Mouse (Mus musculus): ENCODE results near the gene Ppa1. TPM values are rescaled to one million over a fixed set of nuclear protein-coding genes. Genes with fewer than 3 reads are reported as not detected.
A peak's percentile ranks its signal among the peaks of the same experiment; 100 is the strongest.
"Not testable (repeated sequence)": the region's sequence is repeated elsewhere in the genome, so short reads cannot be mapped to it uniquely, and the experiment has no call there.

Gene Ppa1
- 95.5 and 110 TPM in 2 replicates for polyA plus RNA-seq (2015; fragmentation: Nextera tagmentation; extraction: Ambion mirVana)

DNA sequence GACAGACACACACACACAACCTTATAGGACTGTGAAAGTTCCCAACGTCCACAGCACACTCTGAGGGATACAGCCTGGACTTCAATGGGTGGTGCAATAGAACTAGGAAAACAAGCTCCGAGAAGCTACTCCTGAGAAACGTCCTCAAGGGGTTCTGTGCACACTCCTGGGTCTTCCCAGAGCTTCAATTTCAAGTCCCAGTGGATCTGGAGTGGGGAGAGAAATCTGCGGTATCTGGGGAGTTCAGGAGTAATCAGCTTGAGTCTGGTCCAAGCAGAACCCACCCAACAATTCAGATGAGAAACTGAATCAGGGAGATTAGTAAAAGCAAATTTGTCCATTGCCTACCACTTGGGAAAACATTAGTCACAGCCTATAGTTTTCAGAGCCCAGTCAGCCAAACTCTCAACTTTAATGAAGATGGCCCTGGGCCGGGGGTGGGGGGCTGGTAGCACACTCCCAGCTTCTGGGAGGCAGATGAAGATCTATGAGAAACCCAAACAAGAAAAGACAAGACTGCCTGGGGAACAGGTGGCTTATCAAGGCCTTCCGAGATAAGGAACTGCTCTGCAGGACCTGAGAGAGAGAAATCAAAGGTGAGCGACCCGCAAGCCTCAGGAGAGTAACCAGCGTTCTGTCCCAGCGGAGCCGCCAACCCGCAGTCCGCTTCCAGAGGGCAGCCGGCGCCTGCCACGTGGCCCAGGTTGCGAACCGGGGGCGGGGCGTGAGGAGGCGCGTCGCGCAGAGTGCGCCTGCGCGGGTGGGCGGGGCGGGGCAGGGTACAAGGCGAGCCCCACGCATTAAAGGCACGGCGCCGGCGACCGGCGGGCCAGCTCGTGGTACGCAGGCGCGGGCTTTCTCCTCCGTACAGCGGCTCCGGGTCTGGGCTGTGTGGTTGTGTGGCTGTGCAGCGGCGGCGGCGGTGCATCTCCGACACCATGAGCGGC is at the start of gene Ppa1:
TSS of gene Ppa1 (plus strand) at position 763 of the 947 bp plus-strand sequence.
- Histone ChIP-seq H3K4me2 (ENCODE audit: low read depth, low read length) (peak within 1 kb of the TSS; percentile 75), H3K9me3 (replicated peaks; ENCODE audit: control insufficient read depth, low read length) (no peaks in the 10 kb centered on the region), H3K27ac (ENCODE audit: low read length) (peak within 1 kb of the TSS; percentile 66), H3K27me3 (ENCODE audit: control insufficient read depth, insufficient read depth, low read length) (no peaks in the 10 kb centered on the region), H3K4me1 (ENCODE audit: control insufficient read depth, insufficient read depth, low read length) (peaks cover 11% of the 10 kb centered on the region), H3K9ac (ENCODE audit: low read length) (peak within 1 kb of the TSS; percentile 92), H3K36me3 (ENCODE audit: control insufficient read depth, insufficient read depth) (peaks cover 2% of the 10 kb centered on the region; the same call in 1 of the 2 replicates), H3K4me3 (ENCODE audit: low read length) (peak within 1 kb of the TSS; percentile 89)
- peak; percentile 99 for ATAC-seq (replicated peaks; ENCODE audit: extremely low read depth, insufficient read depth, low FRiP score)
- WGBS = 3% methylated on average over 44 of the region's 50 CpGs

GRCm38 (mm10) chr10:61599556-61600114 is 48.7 kb upstream of the Ppa1 start:
- no peak overlapping the region for H3K27ac ChIP-seq (ENCODE audit: low read length)
- no peaks in the 10 kb centered on the region for H3K9me3 ChIP-seq (replicated peaks; ENCODE audit: control insufficient read depth, low read length)
- ATAC-seq (replicated peaks; ENCODE audit: extremely low read depth, insufficient read depth, low FRiP score) = no peak
- H3K36me3 ChIP-seq (ENCODE audit: control insufficient read depth, insufficient read depth) = no peaks in the 10 kb centered on the region
- no peak overlapping the region for H3K4me3 ChIP-seq (ENCODE audit: low read length)
- WGBS = 66% methylated on average over 9 of the region's 9 CpGs
- peaks cover 3% of the 10 kb centered on the region for H3K4me1 ChIP-seq (ENCODE audit: control insufficient read depth, insufficient read depth, low read length)
- peaks cover 24% of the 10 kb centered on the region for H3K27me3 ChIP-seq (ENCODE audit: control insufficient read depth, insufficient read depth, low read length)
- H3K9ac ChIP-seq (ENCODE audit: low read length) = no peak overlapping the region
- no peak overlapping the region for H3K4me2 ChIP-seq (ENCODE audit: low read depth, low read length)

GRCm38 (mm10) chr10:61602283-61603033 is 45.9 kb upstream of the Ppa1 start:
- no peaks in the 10 kb centered on the region for H3K36me3 ChIP-seq (ENCODE audit: control insufficient read depth, insufficient read depth)
- H3K9me3 ChIP-seq (replicated peaks; ENCODE audit: control insufficient read depth, low read length) = no peaks in the 10 kb centered on the region
- 13% methylated on average over 14 of the region's 14 CpGs for WGBS
- no peak overlapping the region for H3K27ac ChIP-seq (ENCODE audit: low read length)
- H3K27me3 ChIP-seq (ENCODE audit: control insufficient read depth, insufficient read depth, low read length) = peaks cover 5% of the 10 kb centered on the region; the same call in 1 of the 2 replicates
- H3K9ac ChIP-seq (ENCODE audit: low read length) = no peak overlapping the region
- peak; percentile 58; the same call in 1 of the 2 replicates for ATAC-seq (replicated peaks; ENCODE audit: extremely low read depth, insufficient read depth, low FRiP score)
- H3K4me3 ChIP-seq (ENCODE audit: low read length) = no peak overlapping the region
- H3K4me1 ChIP-seq (ENCODE audit: control insufficient read depth, insufficient read depth, low read length) = peaks cover 3% of the 10 kb centered on the region
- peak overlapping the region; percentile 45 for H3K4me2 ChIP-seq (ENCODE audit: low read depth, low read length)

GRCm38 (mm10) chr10:61604376-61605065 is 43.8 kb upstream of the Ppa1 start:
- Histone ChIP-seq H3K9me3 (replicated peaks; ENCODE audit: control insufficient read depth, low read length) (no peaks in the 10 kb centered on the region), H3K9ac (ENCODE audit: low read length) (no peak overlapping the region), H3K4me2 (ENCODE audit: low read depth, low read length) (no peak overlapping the region), H3K36me3 (ENCODE audit: control insufficient read depth, insufficient read depth) (no peaks in the 10 kb centered on the region), H3K4me1 (ENCODE audit: control insufficient read depth, insufficient read depth, low read length) (peaks cover 3% of the 10 kb centered on the region), H3K27ac (ENCODE audit: low read length) (no peak overlapping the region), H3K27me3 (ENCODE audit: control insufficient read depth, insufficient read depth, low read length) (no peaks in the 10 kb centered on the region), H3K4me3 (ENCODE audit: low read length) (no peak overlapping the region)
- no peak for ATAC-seq (replicated peaks; ENCODE audit: extremely low read depth, insufficient read depth, low FRiP score)
- 67% methylated on average over 10 of the region's 10 CpGs for WGBS

DNA sequence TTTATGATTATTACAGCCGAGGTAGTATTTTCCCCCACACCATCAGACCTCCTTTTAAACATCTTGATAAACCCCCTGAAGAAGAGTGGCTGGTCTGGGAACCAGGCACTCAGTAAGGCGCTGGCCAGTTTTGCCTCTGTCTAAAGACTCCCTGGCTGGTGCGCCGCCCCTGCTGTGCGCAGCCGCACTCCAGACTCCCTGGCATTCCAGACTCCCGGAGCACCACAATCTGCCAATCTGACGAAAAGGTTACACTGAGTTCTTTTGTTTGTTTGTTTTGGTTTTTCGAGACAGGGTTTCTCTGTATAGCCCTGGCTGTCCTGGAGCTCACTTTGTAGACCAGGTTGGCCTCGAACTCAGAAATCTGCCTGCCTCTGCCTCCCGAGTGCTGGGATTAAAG is 43.0 kb upstream of the Ppa1 start:
- not testable (repeated sequence) for H3K27me3 ChIP-seq (ENCODE audit: control insufficient read depth, insufficient read depth, low read length); H3K27ac ChIP-seq (ENCODE audit: low read length); H3K4me2 ChIP-seq (ENCODE audit: low read depth, low read length); H3K9me3 ChIP-seq (replicated peaks; ENCODE audit: control insufficient read depth, low read length); H3K4me3 ChIP-seq (ENCODE audit: low read length); H3K36me3 ChIP-seq (ENCODE audit: control insufficient read depth, insufficient read depth); H3K4me1 ChIP-seq (ENCODE audit: control insufficient read depth, insufficient read depth, low read length); H3K9ac ChIP-seq (ENCODE audit: low read length); ATAC-seq (replicated peaks; ENCODE audit: extremely low read depth, insufficient read depth, low FRiP score)
- 51% methylated on average over 11 of the region's 11 CpGs for WGBS

GRCm38 (mm10) chr10:61605851-61606250 is 42.5 kb upstream of the Ppa1 start:
- 10% methylated on average over 8 of the region's 8 CpGs for WGBS
- Histone ChIP-seq H3K27me3 (ENCODE audit: control insufficient read depth, insufficient read depth, low read length) (no peaks in the 10 kb centered on the region), H3K4me2 (ENCODE audit: low read depth, low read length) (no peak overlapping the region), H3K36me3 (ENCODE audit: control insufficient read depth, insufficient read depth) (no peaks in the 10 kb centered on the region), H3K9me3 (replicated peaks; ENCODE audit: control insufficient read depth, low read length) (no peaks in the 10 kb centered on the region), H3K4me3 (ENCODE audit: low read length) (no peak overlapping the region), H3K4me1 (ENCODE audit: control insufficient read depth, insufficient read depth, low read length) (peaks cover 3% of the 10 kb centered on the region), H3K27ac (ENCODE audit: low read length) (no peak overlapping the region), H3K9ac (ENCODE audit: low read length) (no peak overlapping the region)
- 0 out of 2 replicates have a peak, but pooled peaks have one; percentile 39 for ATAC-seq (replicated peaks; ENCODE audit: extremely low read depth, insufficient read depth, low FRiP score)

- H3K27me3 ChIP-seq (ENCODE audit: control insufficient read depth, insufficient read depth, low read length) = no peaks in the 10 kb centered on the region
- H3K4me2 ChIP-seq (ENCODE audit: low read depth, low read length) = no peak overlapping the region
- H3K9me3 ChIP-seq (replicated peaks; ENCODE audit: control insufficient read depth, low read length) = no peaks in the 10 kb centered on the region
- H3K4me3 ChIP-seq (ENCODE audit: low read length) = no peak overlapping the region
- H3K27ac ChIP-seq (ENCODE audit: low read length) = no peak overlapping the region
- no peak overlapping the region for H3K9ac ChIP-seq (ENCODE audit: low read length)
- H3K4me1 ChIP-seq (ENCODE audit: control insufficient read depth, insufficient read depth, low read length) = no peaks in the 10 kb centered on the region
- ATAC-seq (replicated peaks; ENCODE audit: extremely low read depth, insufficient read depth, low FRiP score) = no peak
- H3K36me3 ChIP-seq (ENCODE audit: control insufficient read depth, insufficient read depth) = no peaks in the 10 kb centered on the region
Measured at GRCm38 (mm10) chr10:61608233-61608632, 40.1 kb upstream of the Ppa1 start.

DNA sequence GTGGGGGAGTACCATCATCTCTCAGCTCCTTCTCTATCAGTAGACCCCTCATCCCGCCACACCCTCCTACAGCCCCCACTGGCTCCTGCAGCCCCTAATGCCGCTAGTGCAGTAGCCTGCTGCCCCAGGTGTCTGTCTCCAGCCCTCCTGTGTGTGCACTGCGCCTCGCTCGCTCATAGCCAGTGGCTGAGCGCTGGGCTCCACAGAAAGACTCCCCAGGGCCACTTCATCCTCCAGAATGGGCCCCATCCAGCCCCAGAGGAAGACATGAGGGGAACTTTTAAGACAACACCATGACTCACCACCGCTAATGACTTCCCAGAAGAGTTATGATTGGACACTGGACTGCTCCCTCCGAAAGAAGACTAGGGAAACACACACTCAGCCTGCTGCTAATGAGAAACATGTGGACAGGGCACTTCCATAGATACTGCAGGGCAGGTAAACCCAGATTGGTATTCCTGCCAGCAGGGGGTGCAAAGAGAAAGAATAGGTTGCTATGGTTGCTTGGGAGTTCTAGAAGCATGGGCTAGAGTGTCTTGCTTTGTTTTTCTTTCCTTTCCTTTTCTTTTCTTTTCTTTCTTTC is 37.6 kb upstream of the Ppa1 start:
- Histone ChIP-seq H3K4me1 (ENCODE audit: control insufficient read depth, insufficient read depth, low read length) (no peaks in the 10 kb centered on the region), H3K9me3 (replicated peaks; ENCODE audit: control insufficient read depth, low read length) (no peaks in the 10 kb centered on the region), H3K9ac (ENCODE audit: low read length) (no peak overlapping the region), H3K27me3 (ENCODE audit: control insufficient read depth, insufficient read depth, low read length) (no peaks in the 10 kb centered on the region), H3K4me3 (ENCODE audit: low read length) (no peak overlapping the region), H3K36me3 (ENCODE audit: control insufficient read depth, insufficient read depth) (no peaks in the 10 kb centered on the region), H3K27ac (ENCODE audit: low read length) (no peak overlapping the region), H3K4me2 (ENCODE audit: low read depth, low read length) (no peak overlapping the region)
- ATAC-seq (replicated peaks; ENCODE audit: extremely low read depth, insufficient read depth, low FRiP score) = no peak
- 71% methylated on average over 8 of the region's 8 CpGs for WGBS
